Mouse (Mus musculus) left cerebral cortex, adult 9 months (tissue): ENCODE measurements around the gene Tcte2.
A peak's percentile ranks its signal among the peaks of the same experiment; 100 is the strongest.
"Not testable (repeated sequence)": the region's sequence is repeated elsewhere in the genome, so short reads cannot be mapped to it uniquely, and the experiment has no call there.

Experiments used
- DNase-seq, 2 experiments: peaks; one replicate each; pipeline ENCODE4 v3.0.0; 2022; ENCODE audit warnings: low spot score in 2 of 2

The Tcte2 gene

DNA sequence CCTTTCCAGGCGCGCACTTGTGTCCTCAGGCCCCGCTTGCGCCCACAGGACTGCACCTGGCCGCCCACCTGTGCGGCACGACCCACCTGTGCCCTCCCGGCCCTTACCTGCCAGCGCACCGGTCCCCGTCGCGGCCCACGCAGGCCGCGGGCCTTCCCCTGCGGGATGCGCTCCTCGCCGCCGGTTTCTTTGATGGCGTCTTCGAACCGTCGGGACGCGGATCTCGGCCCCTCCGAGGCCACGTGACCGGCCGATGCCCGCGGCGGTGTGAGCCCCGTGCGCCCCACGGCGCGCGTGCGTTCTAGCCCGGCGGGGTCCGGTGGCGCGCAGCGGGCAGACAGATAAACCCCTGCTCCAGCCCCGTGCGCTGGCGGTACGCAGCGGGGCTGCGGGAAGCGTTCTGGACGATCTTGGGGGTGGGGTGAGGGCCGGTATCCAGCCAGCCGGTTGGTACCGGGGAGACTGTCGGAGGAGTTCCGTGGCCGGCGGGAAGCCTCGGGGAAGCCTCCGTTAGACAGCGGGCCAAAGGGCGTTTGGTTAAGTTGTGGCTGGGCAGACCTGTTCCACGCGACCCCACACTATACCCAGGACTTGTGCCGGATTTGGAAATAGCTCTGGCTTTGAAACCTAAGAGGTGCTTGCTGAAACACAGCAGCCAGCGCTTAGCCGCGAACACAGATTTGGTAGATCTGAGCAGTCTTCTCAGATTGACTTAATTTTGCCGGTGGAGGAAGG lies at the start of gene Tcte2:
Tcte2 (minus strand) TSS at position 647 of the 735 bp plus-strand sequence.
- DNase-seq, result peak in 1 of 2 experiments; percentile 46

DNA sequence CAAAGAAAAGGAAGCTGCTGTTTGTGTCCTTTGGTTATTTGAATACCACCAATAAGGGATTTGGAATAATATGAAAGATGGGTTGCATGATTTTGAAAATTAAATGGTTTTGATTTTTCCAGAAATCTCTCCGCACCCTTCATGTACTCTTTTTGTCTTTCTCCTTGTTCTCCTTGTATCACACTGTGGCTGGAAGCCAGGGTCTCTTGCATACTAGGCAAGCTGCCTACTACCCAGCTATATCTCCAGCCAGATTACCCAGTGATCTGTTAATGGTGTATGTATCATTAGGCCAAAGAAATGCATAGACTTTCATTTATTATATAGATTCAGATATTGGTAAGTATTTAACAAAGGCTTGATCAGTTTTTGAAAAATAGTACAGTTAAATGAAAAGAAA lies 44.4 kb upstream of the Tcte2 start:
- no peak for DNase-seq

DNA sequence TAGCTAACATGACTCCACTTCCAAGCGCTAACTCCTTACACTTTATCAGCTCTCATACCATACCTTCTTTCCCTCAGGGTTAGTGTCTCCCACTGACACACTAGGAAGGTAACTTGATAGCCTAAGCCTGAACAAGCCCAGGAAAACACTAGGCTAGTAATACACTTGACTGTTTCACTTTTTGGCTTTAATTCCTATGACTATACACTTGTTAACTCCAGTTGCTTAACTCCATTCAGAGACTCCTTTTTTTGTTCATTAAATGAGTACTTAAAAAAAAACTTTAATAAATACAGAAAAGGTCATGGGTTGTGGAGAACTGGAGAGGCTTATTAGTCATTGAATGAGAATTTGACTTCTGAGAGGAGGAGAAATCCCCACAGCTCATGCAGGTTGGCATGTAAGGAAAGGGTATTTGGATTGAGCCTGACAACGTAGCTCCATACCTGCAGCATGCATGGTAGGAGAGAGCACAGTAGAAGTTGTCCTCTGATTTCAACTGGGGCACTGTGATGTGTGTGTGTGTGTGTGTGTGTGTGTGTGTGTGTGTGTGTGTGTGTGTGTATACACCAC lies 41.3 kb upstream of the Tcte2 start:
- no peak for DNase-seq

DNA sequence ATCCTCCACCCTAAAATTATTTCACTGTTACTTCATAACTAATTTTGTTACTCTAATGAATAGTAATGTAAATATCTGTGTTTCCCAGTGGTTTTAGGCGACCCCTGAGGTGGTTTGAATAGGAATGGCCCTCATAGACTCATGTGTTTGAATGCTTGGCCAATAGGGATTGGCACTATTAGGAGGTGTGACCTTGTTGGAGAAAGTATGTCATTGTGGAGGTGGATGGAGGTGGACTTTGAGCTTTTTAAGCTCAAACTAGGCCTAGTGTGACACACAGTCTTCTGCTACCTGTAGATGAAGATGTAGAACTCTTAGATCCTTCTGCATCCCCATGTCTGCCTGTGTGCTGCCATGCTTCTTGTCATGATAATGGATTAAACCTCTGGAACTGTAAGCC lies 36.1 kb upstream of the Tcte2 start:
- DNase-seq, result no peak

DNA sequence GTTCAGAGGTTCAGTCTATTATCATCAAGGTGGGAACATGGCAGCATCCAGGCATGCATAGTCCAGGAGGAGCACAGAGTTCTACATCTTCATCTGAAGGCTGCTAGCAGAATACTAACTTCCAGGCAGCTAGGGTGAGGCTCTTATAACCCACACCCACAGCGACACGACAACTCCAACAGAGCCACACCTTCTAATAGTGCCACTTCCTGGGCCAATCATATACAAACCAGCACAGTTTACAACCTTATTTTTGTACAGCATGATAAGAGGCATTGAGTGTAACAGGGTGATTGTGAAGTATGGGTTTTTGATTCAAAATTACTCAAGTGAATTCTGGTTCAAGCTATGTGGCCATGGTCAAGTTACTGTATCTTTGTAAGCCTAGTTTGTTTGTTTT lies 28.4 kb upstream of the Tcte2 start:
- DNase-seq, result not testable (repeated sequence)

DNA sequence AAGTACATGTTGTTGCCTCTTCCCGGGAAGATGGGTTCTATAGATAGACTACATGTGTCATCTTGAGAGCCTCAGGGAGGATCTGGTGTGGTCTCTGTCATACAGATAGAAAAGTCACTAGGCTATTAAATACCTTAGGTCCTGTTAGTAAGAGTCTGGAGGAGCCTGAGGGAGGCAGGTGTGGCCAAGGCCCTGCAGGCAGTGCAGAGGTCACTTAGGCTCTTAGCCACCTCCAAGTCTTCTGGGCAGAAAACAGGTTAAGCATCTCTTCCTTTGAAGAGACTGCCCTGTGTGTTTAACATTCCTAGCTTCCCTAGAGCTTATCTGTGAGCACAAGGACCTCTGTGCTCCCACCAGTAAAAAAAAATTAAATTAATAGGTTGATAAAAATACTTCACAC lies 21.8 kb upstream of the Tcte2 start:
- DNase-seq, result no peak

DNA sequence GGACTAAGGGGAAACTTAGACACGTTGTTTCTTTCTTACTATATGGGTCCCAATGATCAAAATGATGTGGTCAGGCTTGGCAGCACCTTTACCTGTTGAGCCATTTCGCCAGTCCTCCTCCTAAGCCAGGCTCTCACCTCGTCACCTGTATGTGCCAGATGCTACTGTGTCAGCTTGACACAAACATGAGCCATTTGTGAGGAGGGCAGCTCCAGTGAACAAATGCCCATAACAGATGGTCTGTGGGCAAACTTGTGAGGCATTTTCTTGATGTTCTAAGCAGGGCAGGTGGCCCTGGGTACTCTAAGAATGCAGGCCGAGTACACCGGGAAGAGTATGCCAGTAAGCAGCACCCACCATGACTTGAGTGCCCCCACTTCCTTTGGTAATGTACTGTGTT lies 20.3 kb upstream of the Tcte2 start:
- peak in 1 of 2 experiments; percentile 16 for DNase-seq

DNA sequence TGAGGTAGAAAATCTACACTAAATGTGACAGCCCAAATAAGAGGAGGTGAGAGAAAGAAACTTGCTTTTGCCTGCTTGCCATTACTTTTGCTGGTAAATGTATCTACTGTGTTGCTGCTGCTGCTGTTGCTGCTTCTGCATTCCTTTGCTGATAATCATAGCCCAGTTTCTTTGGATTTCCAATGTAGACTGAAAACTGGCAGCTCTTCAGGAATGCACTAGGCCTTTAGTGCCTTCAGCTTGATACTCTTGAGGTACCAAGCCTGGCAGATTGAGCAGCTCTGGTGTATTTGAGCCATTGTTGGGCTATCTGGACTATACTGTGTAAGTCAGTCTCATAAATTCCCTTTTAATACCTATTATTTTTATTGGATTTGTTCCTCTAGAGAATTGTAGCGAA lies 17.2 kb upstream of the Tcte2 start:
- no peak for DNase-seq

DNA sequence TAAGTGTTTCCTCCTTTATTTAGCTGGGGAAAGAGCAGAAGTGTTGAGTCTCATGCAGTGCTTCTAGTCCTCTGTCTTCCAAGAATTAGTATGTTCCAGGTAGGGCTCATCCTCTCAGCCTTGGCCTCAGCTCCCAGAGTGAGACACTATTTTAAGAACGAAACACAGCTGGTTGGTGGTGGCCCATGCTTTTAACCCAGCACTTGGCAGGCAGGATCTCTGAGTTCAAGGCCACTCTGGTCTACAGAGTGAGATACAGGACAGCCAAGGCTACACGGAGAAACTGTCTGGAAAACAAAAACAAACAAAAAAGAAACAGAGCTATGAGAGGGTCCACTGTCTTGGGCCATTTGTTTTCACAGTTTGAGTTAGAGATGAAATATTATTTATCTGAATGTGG lies 16.1 kb upstream of the Tcte2 start:
- DNase-seq, result no peak

DNA sequence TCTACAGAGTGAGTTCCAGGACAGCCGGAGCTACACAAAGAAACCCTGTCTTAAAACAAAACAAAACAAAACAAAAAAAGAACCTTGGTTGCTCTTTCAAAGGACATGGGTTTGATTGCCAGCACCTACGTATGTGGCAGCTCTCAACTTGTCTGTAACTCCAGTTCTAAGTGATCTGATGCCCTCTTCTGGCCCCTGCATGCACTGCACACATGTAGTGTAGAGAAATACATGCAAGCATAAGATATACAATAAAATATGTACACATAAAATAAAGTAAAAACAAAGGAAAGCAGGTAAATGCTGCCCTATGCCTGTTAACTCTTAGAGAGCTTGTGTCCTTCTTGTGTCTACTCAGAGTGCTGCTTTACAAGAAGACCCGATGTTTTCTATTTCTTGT lies 7.6 kb upstream of the Tcte2 start:
- no peak for DNase-seq

DNA sequence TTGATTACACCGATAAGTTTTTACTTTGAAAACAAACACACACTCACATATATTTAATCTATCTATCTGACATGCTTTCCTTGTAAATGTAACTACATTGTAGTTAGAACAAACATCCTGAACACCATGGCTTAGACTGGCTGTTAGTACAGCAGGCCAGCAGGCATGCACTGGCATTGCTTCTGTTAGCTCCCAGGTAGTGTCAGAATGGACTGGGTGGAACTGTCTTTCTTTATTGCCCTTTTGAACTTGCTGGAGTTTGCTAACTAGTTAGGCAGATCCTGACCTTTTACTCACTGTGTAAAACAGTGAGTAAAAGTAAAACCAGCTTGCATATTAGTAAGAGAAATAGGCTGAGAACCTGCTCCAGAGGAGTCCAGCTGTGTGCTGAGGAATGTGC lies 6.9 kb upstream of the Tcte2 start:
- no peak for DNase-seq

DNA sequence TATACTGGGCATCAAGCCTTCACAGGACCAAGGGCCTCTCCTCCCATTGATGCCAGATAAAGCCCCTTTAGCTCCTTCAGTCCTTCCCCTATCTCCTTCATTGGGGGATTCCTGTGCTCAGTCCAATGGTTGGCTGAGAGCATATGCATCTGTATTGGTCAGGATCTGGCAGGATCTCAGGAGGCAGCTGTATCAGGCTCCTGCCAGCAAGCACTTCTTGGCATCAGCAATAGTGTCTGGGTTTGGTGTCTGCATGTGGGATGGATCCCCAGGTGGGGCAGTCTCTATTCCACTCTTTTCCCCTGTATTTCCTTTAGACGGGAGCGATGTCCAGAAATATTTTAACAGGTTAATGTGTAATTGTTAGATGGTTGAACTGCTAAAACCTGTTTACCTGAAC lies 3.3 kb upstream of the Tcte2 start:
- DNase-seq, result not testable (repeated sequence)

DNA sequence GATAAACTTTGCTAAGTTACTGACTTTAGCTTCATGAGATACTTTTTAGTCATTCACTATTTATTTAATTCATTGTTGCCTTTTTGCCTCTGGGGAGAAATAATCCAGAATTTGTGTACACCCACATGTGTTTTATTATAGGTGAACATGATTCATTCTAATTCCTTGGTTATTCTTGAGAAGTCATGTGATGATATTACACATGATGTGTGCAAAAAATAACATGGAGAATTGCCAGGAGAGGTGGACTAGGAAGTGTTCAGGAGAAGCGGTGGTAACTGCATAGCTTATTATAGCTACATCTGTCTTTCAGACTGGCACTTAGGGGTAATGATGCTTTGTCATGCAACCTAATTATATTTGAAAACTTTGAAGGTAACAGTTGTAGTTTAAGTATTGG lies 2.2 kb upstream of the Tcte2 start:
- DNase-seq, result no peak

DNA sequence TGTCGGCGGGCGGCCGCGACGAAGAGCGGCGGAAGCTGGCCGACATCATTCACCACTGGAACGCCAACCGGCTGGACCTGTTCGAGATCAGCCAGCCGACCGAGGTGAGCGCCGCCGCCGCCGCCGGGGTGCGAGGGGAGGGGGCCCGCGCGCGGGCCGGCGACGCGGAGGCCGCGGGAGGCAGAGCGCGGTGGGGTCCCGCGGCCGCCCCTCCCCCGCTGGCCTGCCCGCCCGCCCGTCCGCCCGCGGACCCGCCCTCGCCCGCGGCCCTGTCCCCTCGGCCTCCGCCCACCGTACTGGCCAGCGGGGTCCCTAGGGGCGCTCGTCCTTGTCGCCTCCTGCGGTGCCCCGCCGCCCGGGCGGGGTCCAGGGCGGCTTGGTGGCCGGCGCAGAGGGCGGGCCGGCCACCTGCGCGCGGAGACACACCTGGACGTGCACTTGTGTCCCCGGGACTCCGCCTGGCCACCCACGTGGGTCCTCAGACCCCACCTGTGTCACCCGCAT lies 898 bp downstream of the Tcte2 start:
- DNase-seq, result no peak

DNA sequence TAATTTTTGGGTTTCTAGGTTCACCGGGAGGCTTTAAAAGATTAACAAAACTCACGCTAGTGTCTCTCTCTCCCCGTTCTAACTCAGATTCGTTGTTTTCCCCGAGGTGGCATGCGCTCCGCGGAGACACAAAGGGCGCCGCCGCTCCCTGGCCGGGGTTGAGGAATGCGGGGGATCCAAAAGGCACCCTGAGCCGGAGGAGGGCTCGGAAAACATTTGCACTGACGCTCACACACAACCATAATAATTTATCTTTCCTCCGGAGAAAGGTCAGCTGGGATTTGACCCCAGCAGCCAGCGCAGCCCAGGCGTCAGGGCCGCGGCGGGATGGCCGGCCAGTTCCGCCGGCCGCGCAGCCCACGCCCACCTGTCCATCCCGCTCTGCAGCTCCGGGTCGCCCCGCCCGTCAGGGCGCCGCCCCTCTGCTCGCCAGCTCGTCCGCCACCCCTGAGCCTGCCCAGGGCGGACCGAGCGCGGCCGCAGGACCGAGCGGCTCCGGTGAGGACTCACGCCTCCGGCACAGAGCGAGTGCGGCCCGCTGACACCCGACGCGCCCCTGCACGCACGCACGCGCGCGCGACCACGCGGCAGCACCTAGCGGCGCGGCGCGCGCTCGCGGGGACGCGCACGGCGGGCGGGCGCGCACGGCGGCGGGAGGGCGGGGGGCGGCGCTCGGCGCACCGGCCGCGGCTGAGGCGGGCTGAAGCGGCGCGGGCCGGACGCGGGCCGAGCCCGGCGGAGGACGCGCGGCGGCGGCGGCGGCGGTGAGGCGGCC lies 1.6 kb downstream of the Tcte2 start, which contains the start of gene Afdn:
Afdn (plus strand) TSS at position 687 of the 775 bp plus-strand sequence.
- peak in 1 of 2 experiments; percentile 73 for DNase-seq

DNA sequence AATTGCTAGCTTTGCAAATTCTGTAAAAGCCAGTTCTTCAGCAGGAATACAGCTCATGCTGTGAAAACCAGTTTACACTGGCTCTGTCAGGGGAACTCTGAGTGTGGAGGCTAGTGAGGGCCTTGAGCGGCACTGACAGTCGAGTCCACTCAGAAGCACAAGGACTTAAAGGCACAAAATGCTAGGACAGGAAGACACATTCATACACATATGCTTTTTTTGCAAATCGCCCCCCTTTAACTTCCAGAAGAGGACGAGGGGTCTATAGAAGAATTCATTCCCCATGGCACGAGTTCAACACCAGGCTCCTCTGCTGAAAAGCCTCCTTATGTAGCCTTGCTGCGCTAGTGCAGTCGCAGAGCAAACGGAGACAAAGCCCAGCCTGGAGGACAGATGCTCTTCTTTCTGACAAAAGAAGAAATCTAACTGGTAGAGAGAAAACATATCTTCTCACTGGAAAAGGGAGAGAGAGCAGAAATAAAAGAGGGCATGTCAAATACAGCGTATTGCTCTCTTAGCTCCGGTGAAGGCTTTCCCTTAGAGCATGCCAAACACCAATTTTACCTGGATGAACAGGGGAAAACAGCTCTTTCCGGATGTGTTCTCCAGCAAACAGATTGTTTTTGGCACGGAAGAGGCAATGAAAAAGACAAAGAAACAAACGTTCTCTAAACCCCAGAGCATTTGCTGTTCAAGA lies 2.3 kb downstream of the Tcte2 start:
- DNase-seq, result peak in 1 of 2 experiments; percentile 43

DNA sequence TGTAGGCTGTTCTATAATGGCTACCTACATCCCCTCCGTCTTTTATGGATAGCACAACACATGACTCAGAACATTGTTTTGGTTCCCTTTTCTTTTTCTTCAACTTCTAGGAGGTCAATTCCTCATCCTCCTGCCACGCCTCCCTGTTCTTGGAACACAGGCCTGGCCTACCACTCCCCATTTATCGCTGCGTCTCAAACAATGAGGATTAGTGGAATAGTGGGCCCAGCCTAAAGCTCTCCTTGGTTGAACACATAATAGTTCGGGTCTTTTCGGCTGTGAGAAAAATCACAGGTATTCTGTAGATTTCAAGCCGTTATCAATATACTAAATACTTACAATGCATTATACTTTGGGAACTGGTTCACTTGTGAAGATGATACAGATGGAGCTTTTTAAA lies 3.0 kb downstream of the Tcte2 start:
- no peak for DNase-seq

DNA sequence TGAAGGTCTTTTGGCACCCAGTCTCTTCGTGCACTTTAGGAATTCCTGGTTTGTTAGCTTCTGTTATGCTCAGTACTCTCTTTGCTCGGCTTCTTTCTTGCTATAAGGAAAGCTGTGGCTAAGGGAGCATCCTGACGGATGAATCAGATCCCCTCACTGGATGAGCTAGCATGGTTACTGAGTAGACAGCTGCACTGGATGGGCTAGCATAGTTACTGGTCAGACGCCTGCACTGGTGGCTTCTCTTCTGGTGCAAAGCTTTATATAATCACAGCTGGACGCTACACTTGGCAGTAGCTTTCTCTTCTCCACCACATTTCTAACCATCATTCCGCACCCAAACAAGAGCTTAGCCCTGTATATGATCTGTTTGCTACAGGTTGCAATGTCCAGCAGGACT lies 6.7 kb downstream of the Tcte2 start:
- no peak for DNase-seq

DNA sequence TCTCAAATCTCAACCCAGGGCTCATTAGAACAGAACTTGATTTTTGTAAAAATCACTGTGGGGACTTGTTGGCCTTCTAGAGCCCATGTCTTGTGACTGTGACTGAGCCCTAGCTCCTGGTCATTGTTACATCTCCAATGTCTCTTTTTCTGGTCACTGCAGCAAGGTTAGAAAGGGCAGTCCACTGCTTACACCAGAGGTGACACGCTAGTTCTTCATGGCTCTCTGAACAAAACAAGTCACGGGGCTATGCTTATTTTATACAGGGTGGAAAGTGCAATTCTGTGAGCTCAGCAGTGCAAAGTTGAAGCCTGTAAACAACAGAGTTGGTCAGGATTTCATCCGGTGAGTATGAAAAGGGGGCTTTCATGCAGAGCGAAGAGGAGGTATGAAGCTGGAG lies 7.7 kb downstream of the Tcte2 start:
- DNase-seq, result no peak

DNA sequence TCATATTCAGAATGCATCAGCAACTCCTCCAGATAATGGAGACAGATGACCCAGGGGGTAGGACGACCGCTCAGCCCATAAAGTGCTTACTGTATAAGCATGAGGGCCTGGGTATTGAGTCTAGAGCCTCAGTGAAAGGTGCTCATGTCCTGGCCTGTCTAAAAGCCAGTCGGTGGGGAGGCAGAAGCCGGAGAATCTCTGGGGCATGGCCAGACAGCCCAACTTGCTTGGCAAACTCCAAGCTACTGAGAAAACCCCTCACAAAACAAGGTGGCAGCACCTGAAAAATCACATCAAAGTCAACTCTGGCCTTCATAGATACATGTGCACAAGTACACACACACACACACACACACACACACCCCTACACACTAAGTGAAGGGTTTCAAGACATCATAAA lies 12.6 kb downstream of the Tcte2 start:
- no peak for DNase-seq

DNA sequence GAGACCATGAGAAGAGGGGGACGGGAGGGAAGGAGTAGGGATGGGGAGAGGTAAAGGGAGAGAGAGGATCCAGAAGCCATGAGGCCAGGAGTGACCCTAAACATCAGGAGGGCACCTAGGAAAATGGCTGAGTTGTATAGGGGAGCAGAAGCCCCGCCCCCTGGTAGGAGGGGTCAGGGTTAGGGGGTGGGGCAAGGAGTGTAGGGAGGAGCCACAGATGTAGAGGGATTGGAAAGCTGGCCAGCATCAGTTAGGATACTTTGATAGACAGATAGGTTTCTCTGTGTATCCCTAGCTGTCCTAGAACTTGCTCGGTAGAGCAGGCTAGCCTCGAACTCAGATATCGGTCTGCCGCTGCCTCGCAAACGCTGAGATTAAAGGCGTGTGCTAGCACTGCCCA lies 13.9 kb downstream of the Tcte2 start:
- DNase-seq, result no peak

DNA sequence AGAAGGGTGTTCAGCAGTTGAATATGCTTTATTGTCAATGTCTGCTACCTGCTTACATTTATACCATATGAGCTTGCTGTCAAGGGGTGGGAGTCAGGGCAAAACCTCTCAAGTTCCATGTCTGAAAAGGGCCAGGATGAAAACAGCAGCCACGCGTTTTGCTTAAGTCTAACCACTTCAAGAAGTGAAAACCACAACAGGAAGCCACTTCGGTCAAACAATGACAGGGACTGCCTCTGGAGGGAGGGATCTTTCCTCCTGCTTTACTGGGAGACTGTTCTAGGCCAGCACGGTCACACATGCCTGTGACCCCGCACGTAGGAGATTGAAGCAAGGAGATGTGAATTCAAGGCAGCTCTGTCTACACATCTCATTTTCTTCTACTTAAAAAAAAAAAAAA lies 15.3 kb downstream of the Tcte2 start:
- no peak for DNase-seq
